Mouse (Mus musculus) B cell, adult 67 days (primary cell): ENCODE results near the gene Eif3m. TPM values are rescaled to one million over a fixed set of nuclear protein-coding genes. Genes with fewer than 3 reads are reported as not detected.

Experiments
- total RNA-seq, 2 experiments: library from RNA; stranded (reverse); gene quantifications; 4 replicates each; pipeline ENCODE4 v1.2.4; 2023

The Eif3m gene
- total RNA-seq = 100 to 1,000 TPM; 129 TPM

GRCm38 (mm10) chr2:105016967-105017287, at the start of gene Eif3m:
Gene Eif3m (minus strand): TSS chr2:105017080.

Other genes with a start within 250 kb of the Eif3m start
- 10 to 100 TPM; 12.9 to 17.0 TPM for gene Qser1, start 200.3 kb downstream of the Eif3m start, total RNA-seq
- 1 to 10 TPM; 5.3 to 9.5 TPM for gene Prrg4, start 167.2 kb downstream of the Eif3m start, total RNA-seq
- not detected for gene Ccdc73, start 149.3 kb downstream of the Eif3m start, total RNA-seq
- not detected for gene Gm11060, start 74.9 kb upstream of the Eif3m start, total RNA-seq
- not detected for gene Wt1, start 109.4 kb upstream of the Eif3m start, total RNA-seq
- not detected for gene Them7, start 207.2 kb upstream of the Eif3m start, total RNA-seq